Mouse (Mus musculus) heart, adult 2 months (tissue): ENCODE results near the gene Fam83d.

Experiments
- CTCF ChIP-seq: fragments of 200-600 bp; IDR thresholded peaks from 2 replicates; pipeline ENCODE4 v1.8.1; 2022; ENCODE audit warnings: antibody characterized with exemption, mild to moderate bottlenecking, moderate library complexity
- EP300 ChIP-seq: fragments of 200-500 bp; IDR thresholded peaks from 2 replicates; pipeline ENCODE4 v1.6.1; 2011; ENCODE audit warnings: low read depth, low read length, control low read depth; ENCODE audit not compliant: insufficient read depth
- POLR2A ChIP-seq: fragments of 200-500 bp; IDR thresholded peaks from 2 replicates; pipeline ENCODE4 v1.6.1; 2011; ENCODE audit warnings: mild to moderate bottlenecking, low read depth, low read length, control low read depth; ENCODE audit not compliant: insufficient read depth

- TF ChIP-seq CTCF (no peak), POLR2A (no peak), EP300 (no peak)
These were observed 3.3 kb downstream of the Fam83d start for GRCm38 (mm10) chr2:158771066-158771763.
